Mouse (Mus musculus) hindlimb bud, embryonic 11.5 days (tissue): Measurements from ENCODE around the gene Per2.

Experiments used
- DNase-seq: peaks from one replicate; pipeline ENCODE4 v3.0.0-alpha.2; 2012; ENCODE audit warnings: low read depth, low spot score; ENCODE audit errors: extremely low spot score

Gene Per2

GRCm38 (mm10) chr1:91398260-91399062, 60.7 kb downstream of the Per2 start, which contains the start of gene Ilkap:
TSS of gene Ilkap (minus strand) at chr1:91398815.
- DNase-seq, result no peak

GRCm38 (mm10) chr1:91397927-91398259, 61.2 kb downstream of the Per2 start:
- no peak for DNase-seq

- DNase-seq, result no peak
Measured at GRCm38 (mm10) chr1:91390369-91390768, 68.8 kb downstream of the Per2 start.

GRCm38 (mm10) chr1:91381091-91381471, 78.0 kb downstream of the Per2 start:
- no peak for DNase-seq

DNA sequence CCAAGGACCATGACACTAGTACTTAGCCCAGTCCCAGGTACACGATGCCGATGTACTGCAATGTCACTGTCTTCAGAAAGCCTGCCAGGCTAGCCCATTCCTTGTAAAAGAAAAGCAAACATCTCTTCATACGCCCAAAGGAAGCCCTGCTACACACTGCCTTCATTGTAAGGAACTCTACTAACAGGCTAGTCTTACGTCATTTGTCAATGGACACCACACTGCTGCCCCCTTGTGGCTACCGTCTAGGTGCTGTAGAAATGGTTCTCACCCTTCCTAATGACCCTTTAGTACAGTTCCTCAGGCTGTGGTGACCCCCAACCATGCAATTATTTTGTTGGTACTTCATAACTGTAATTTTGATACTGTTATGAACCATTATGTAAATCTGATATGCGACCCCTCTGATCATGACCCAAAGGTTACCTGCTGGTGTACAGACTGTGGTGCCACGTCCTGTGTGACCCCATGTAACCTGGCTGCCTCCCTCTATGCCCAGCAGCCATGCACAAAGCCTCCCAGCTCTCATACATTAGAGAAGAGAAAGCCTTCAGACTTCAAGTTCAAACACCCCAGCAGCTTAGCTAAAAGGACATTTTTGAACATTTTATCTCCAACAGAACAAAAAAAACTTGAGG, 78.6 kb downstream of the Per2 start:
- DNase-seq, result no peak

DNA sequence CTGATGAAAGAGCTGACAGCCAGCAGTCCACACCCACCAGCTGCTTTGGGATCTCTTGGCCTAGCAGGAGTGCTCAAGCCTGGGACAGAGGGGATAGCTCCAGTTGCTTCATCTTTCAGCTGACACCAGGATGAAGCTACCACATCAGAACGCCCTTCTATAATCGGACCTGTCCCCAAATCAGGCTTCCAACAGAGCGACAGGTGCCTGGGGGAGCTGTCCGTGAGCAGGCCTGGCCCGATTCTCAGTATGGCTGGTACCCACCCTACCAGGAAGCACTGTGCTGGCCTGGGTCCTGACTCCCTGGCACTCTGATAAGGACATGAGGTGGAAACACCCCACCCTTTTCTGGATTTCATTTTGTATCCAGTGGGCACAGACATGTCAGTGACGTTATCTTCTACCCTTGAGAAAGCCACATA, 85.7 kb downstream of the Per2 start:
- no peak for DNase-seq

DNA sequence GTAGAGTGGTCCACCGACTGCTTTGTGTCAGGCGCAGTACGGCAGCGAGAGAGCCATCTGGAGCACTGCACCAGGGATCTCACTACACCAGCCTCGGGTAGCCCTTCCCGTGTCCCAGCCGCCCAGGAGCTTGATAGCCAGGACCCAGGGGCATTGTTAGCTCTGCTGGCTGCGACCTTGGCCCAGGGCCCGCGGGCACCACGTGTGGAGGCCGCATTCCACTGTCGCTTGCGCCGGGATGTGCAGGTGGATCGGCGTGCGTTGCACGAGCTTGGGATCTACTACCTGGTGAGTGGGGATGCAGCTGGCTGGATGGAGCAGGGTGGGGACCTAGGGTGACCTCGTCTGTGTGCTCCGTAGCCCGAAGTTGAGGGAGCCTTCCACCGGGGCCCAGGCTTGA, 89.1 kb downstream of the Per2 start:
- no peak for DNase-seq

DNA sequence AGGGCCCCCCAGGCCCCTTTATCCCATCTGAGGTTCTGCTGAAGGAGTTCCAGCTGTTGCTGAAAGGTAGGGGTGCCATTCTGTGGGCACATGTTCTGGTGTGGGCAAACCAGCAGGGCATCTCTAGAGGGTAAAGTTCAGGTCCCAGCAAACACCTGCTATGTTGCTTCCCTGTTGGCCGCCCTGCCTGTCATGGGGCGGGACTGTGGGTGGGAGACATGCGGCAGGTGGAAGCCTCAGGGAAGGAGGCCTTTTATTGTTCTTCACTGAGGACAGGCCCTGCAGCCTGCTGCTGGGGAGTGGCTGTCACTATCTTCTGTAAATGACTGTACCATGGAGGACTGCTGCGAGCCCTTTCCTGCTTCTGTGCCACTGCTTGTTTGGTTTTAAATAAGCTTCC, 89.7 kb downstream of the Per2 start:
- no peak for DNase-seq

DNA sequence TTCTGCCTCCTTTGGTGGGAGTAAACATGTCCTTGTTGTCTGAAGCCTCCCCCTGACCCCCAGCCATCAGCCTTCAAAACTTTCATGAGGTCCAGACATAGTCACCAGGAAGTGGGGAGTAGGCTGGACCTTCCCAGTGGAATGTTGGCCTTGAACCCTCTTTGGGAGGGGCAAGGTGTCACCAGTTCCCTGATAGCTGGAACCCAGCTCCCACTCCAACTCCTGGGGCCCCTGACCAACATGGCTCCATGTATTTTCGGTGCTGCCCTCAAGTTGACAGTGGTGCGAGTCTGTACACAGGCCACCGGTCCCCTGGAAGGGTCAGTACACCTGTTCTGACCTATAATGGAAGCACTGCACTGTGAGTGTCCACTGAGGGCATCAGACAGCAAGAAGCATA, 91.8 kb downstream of the Per2 start:
- DNase-seq, result no peak

DNA sequence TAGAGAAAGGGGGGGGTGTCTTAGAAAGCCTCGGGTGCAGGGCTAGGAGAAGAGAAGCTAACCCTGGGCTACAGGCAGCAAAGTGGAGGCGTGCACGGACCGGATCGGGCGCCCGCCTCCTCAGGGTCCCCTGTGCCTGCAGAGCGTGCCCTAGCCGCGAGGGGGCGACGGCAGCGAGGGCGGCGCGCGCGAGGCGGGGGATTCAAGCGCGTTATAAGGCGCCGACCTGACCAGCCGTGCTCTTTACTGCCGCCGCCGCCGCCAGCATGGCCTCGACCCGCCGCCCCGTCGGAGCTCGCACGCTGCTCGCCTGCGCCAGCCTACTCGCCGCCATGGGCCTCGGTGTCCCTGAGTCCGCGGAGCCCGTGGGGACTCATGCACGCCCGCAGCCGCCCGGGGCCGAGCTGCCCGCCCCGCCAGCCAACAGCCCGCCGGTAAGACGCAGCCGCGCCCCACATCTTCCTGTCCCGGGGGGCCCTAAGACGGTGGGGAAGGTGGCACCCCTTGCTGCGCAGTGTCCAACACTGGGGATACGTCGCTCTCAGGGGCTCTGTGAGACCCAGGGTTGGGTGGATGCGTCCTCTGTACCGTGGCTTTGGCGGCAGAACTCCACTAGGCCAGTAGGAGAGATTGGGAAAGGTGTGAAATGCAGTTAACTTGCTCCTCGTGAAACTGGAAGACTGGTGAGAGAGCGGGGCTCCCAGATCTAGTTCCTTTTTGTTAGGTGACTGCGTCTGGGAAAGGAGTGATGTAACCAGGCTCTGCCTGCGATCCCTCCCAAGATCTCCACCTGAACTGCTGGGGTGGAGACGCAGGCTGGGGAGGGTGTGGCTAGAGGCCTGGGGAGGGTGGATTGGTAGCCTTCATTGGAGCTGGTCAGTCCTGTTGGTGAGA, 92.7 kb downstream of the Per2 start, which contains the start of gene Erfe:
Erfe (plus strand) TSS at position 216 of the 894 bp plus-strand sequence.
- no peak for DNase-seq
